ENCODE assay signal across 7 mouse cellular contexts in the genomic region with DNA sequence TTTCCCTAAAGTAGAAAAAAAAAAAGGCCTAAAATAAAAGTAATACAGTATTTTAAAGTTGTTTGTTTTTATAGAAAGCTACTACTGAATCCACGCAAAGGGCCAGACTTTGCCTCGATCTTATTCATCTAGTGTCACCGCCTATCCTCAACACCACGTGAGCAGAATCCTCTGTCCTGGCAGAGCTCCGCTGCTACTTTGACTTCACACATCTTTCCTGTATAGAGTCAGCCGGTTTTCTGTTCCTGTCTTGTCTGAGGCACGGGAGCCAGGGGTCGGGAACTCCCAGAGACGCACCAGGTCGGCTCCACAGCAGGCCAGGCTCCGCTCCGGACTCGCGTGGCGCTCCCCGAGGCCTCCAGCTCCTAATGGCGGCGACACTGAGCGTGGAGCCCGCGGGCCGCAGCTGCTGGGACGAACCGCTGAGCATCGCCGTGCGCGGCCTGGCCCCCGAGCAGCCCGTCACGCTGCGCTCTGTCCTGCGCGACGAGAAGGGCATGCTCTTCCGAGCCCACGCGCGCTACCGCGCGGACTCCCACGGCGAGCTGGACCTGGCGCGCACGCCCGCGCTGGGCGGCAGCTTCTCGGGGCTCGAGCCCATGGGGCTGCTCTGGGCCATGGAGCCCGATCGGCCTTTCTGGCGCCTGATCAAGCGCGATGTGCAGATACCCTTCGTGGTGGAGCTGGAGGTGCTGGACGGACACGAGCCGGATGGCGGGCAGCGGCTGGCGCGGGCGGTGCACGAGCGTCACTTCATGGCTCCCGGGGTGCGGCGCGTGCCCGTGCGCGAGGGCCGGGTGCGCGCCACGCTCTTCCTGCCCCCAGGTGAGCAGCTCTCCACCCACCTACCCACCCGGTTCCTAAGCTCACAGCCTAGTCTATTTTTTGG. TPM values are rescaled to one million over a fixed set of nuclear protein-coding genes. Genes with fewer than 3 reads are reported as not detected.
DNase-seq lines count a peak whose midpoint lies in the region; ATAC-seq lines count a peak whose summit lies in the region.
"Not testable (repeated sequence)": the region's sequence is repeated elsewhere in the genome, so short reads cannot be mapped to it uniquely, and the experiment has no call there.

Acot6 (plus strand) TSS at position 51 of the 889 bp plus-strand sequence.

- H3K27ac ChIP-seq in embryonic facial prominence, embryonic 14.5 days (replicated peaks; ENCODE audit: low read depth, low read length), result peak within 1 kb of the TSS; percentile 52; the same call in 1 of the 2 replicates
- peak within 1 kb of the TSS; percentile 79 for H3K27ac ChIP-seq in limb, embryonic 10.5 days

- WGBS in embryonic facial prominence, embryonic 14.5 days, result under 1% methylated on average over 46 of the region's 80 CpGs
- WGBS in limb, embryonic 10.5 days, result 1% methylated on average over 80 of the region's 80 CpGs

- ATAC-seq in embryonic facial prominence, embryonic 14.5 days (ENCODE audit: low read depth), result peak; percentile 74

- DNase-seq in adrenal gland, postnatal 4 days (ENCODE audit: low spot score in 2 of 2), result peak; percentile 12 to 13
- peak; percentile 69 for DNase-seq in embryonic facial prominence, embryonic 14.5 days (ENCODE audit: low spot score)
- DNase-seq in heart, adult 8-10 months (ENCODE audit: low spot score), result peak; percentile 45
- peak; percentile 30 for DNase-seq in kidney, adult 11 months
- DNase-seq in limb, embryonic 10.5 days (ENCODE audit: low spot score), result peak; percentile 68
- DNase-seq in mesoderm, embryonic 11.5 days (ENCODE audit: low read depth, low spot score), result peak; percentile 41
- DNase-seq in right cerebral cortex, postnatal 4 days, result peak; percentile 43

- not testable (repeated sequence) for H3K27me3 ChIP-seq in embryonic facial prominence, embryonic 14.5 days (replicated peaks; ENCODE audit: control insufficient read depth, insufficient read depth, low read length); limb, embryonic 10.5 days (ENCODE audit: low read depth, poor library complexity, severe bottlenecking)

- H3K4me1 ChIP-seq in embryonic facial prominence, embryonic 14.5 days (ENCODE audit: control insufficient read depth, insufficient read depth, low read length); limb, embryonic 10.5 days: not testable (repeated sequence)

- peak within 1 kb of the TSS; percentile 73 for H3K4me2 ChIP-seq in embryonic facial prominence, embryonic 14.5 days (ENCODE audit: low read depth, low read length)

- not testable (repeated sequence) for H3K9me3 ChIP-seq in embryonic facial prominence, embryonic 14.5 days (ENCODE audit: control insufficient read depth, low read length); limb, embryonic 10.5 days (replicated peaks)

- H3K4me3 ChIP-seq in embryonic facial prominence, embryonic 14.5 days (ENCODE audit: low read depth, low read length), result peak within 1 kb of the TSS; percentile 50
- H3K4me3 ChIP-seq in limb, embryonic 10.5 days, result peak within 1 kb of the TSS; percentile 61

- not testable (repeated sequence) for H3K36me3 ChIP-seq in embryonic facial prominence, embryonic 14.5 days (ENCODE audit: control insufficient read depth, insufficient read depth, low read length); limb, embryonic 10.5 days

- peak within 1 kb of the TSS; percentile 73 for H3K9ac ChIP-seq in embryonic facial prominence, embryonic 14.5 days (ENCODE audit: low read depth, low read length)

RNA-seq across cellular contexts. Expression of gene Acot6, which starts in this region (rescaled TPM):
- 1 to 10 TPM; 5.8 to 6.2 TPM for total RNA-seq in adrenal gland, postnatal 4 days (2021)
- 2.3 and 2.6 TPM in 2 replicates for polyA plus RNA-seq in embryonic facial prominence, embryonic 14.5 days (2014; fragmentation: Nextera tagmentation; extraction: Ambion mirVana)
- total RNA-seq in heart, adult 8-10 months (2022), result 1 to 10 TPM; 1.9 to 2.8 (median 2.4) TPM
- 0.48 and 0.73 TPM in 2 replicates for polyA plus RNA-seq in limb, embryonic 10.5 days (2016; fragmentation: Nextera tagmentation; extraction: Ambion mirVana)

Comparison
In these comparisons a context has a peak if more than half of its experiments do, and no peak if none do; other contexts are left out.
1. Peak in every context shown above with its lines: DNase-seq, ATAC-seq, H3K4me3 ChIP-seq and H3K27ac ChIP-seq.
2. Peak in DNase-seq, H3K4me3 ChIP-seq and H3K27ac ChIP-seq in limb, embryonic 10.5 days; RNA of the gene not detected or under 1 TPM.
3. DNase-seq: peak in every context shown above with its lines; median percentile 69 in embryonic facial prominence, embryonic 14.5 days; 68 in limb, embryonic 10.5 days; 45 in heart, adult 8-10 months; 43 in right cerebral cortex, postnatal 4 days; 41 in mesoderm, embryonic 11.5 days; 30 in kidney, adult 11 months; 12 in adrenal gland, postnatal 4 days.